Mouse (Mus musculus): ENCODE measurements around the gene Pawr. TPM values are rescaled to one million over a fixed set of nuclear protein-coding genes. Genes with fewer than 3 reads are reported as not detected.
A peak's percentile ranks its signal among the peaks of the same experiment; 100 is the strongest.

Pawr gene
- polyA plus RNA-seq, 1 experiment from 2014 or later = 10.5 TPM

- Histone ChIP-seq H3K9me3 (no peaks in the 10 kb centered on the region), H3K4me3 (no peak overlapping the region), H3K4me1 (replicated peaks) (peaks cover 13% of the 10 kb centered on the region), H3K27ac (no peak overlapping the region), H3K27me3 (ENCODE audit: insufficient read depth, poor library complexity, severe bottlenecking) (no peaks in the 10 kb centered on the region), H3K36me3 (peaks cover 19% of the 10 kb centered on the region)
- no peak for DNase-seq (ENCODE audit: low spot score)
- WGBS = 84% methylated on average over 6 of the region's 6 CpGs
Measured at GRCm38 (mm10) chr10:108368358-108368757, 36.4 kb downstream of the Pawr start.

GRCm38 (mm10) chr10:108372258-108372657 lies 40.3 kb downstream of the Pawr start:
- Histone ChIP-seq H3K36me3 (peaks cover 30% of the 10 kb centered on the region; the same call in 1 of the 2 replicates), H3K4me1 (replicated peaks) (no peaks in the 10 kb centered on the region), H3K27ac (no peak overlapping the region), H3K27me3 (ENCODE audit: insufficient read depth, poor library complexity, severe bottlenecking) (no peaks in the 10 kb centered on the region), H3K9me3 (peaks cover 8% of the 10 kb centered on the region; the same call in 1 of the 2 replicates), H3K4me3 (no peak overlapping the region)
- no peak for DNase-seq (ENCODE audit: low spot score)
- 68% methylated on average over 7 of the region's 7 CpGs for WGBS

GRCm38 (mm10) chr10:108372858-108373257 lies 40.9 kb downstream of the Pawr start:
- DNase-seq (ENCODE audit: low spot score) = no peak
- Histone ChIP-seq H3K36me3 (peaks cover 29% of the 10 kb centered on the region; the same call in 1 of the 2 replicates), H3K4me1 (replicated peaks) (no peaks in the 10 kb centered on the region), H3K27ac (no peak overlapping the region), H3K4me3 (no peak overlapping the region), H3K27me3 (ENCODE audit: insufficient read depth, poor library complexity, severe bottlenecking) (no peaks in the 10 kb centered on the region), H3K9me3 (peaks cover 8% of the 10 kb centered on the region; the same call in 1 of the 2 replicates)
- WGBS = 90% methylated on average over 5 of the region's 5 CpGs

- Histone ChIP-seq H3K4me1 (replicated peaks) (no peaks in the 10 kb centered on the region), H3K9me3 (peaks cover 8% of the 10 kb centered on the region; the same call in 1 of the 2 replicates), H3K36me3 (peaks cover 21% of the 10 kb centered on the region; the same call in 1 of the 2 replicates), H3K27ac (no peak overlapping the region), H3K27me3 (ENCODE audit: insufficient read depth, poor library complexity, severe bottlenecking) (no peaks in the 10 kb centered on the region), H3K4me3 (no peak overlapping the region)
- WGBS = 94% methylated on average over 8 of the region's 8 CpGs
- DNase-seq (ENCODE audit: low spot score) = no peak
Measured at GRCm38 (mm10) chr10:108375796-108376195, 43.9 kb downstream of the Pawr start.

GRCm38 (mm10) chr10:108376366-108376765 lies 44.4 kb downstream of the Pawr start:
- WGBS = 94% methylated on average over 4 of the region's 4 CpGs
- no peak for DNase-seq (ENCODE audit: low spot score)
- no peak overlapping the region for H3K4me3 ChIP-seq

GRCm38 (mm10) chr10:108377369-108377768 lies 45.4 kb downstream of the Pawr start:
- DNase-seq (ENCODE audit: low spot score) = no peak
- H3K9me3 ChIP-seq = peaks cover 8% of the 10 kb centered on the region; the same call in 1 of the 2 replicates
- H3K36me3 ChIP-seq = peaks cover 27% of the 10 kb centered on the region; the same call in 1 of the 2 replicates
- WGBS = 92% methylated on average over 7 of the region's 7 CpGs
- no peak overlapping the region for H3K27ac ChIP-seq
- no peaks in the 10 kb centered on the region for H3K4me1 ChIP-seq (replicated peaks)
- no peaks in the 10 kb centered on the region for H3K27me3 ChIP-seq (ENCODE audit: insufficient read depth, poor library complexity, severe bottlenecking)
- H3K4me3 ChIP-seq = no peak overlapping the region

More at GRCm38 (mm10) chr10:108376366-108376765, 44.4 kb downstream of the Pawr start:
- Histone ChIP-seq H3K27me3 (ENCODE audit: insufficient read depth, poor library complexity, severe bottlenecking) (no peaks in the 10 kb centered on the region), H3K4me1 (replicated peaks) (no peaks in the 10 kb centered on the region), H3K36me3 (peaks cover 21% of the 10 kb centered on the region; the same call in 1 of the 2 replicates), H3K27ac (no peak overlapping the region), H3K9me3 (peaks cover 8% of the 10 kb centered on the region; the same call in 1 of the 2 replicates)

GRCm38 (mm10) chr10:108378062-108378461 lies 46.1 kb downstream of the Pawr start:
- Histone ChIP-seq H3K4me1 (replicated peaks) (no peaks in the 10 kb centered on the region), H3K36me3 (peaks cover 34% of the 10 kb centered on the region), H3K9me3 (peaks cover 8% of the 10 kb centered on the region; the same call in 1 of the 2 replicates), H3K27me3 (ENCODE audit: insufficient read depth, poor library complexity, severe bottlenecking) (no peaks in the 10 kb centered on the region), H3K27ac (no peak overlapping the region), H3K4me3 (no peak overlapping the region)
- DNase-seq (ENCODE audit: low spot score) = no peak
- WGBS = 90% methylated on average over 6 of the region's 6 CpGs

- no peaks in the 10 kb centered on the region for H3K27me3 ChIP-seq (ENCODE audit: insufficient read depth, poor library complexity, severe bottlenecking)
- no peaks in the 10 kb centered on the region for H3K4me1 ChIP-seq (replicated peaks)
- H3K27ac ChIP-seq = no peak overlapping the region
- H3K36me3 ChIP-seq = peaks cover 38% of the 10 kb centered on the region
- no peak overlapping the region for H3K4me3 ChIP-seq
- 89% methylated on average over 5 of the region's 5 CpGs for WGBS
- no peak for DNase-seq (ENCODE audit: low spot score)
- H3K9me3 ChIP-seq = peaks cover 8% of the 10 kb centered on the region; the same call in 1 of the 2 replicates
Measured at GRCm38 (mm10) chr10:108378479-108378878, 46.6 kb downstream of the Pawr start.

GRCm38 (mm10) chr10:108380715-108381114 lies 48.8 kb downstream of the Pawr start:
- Histone ChIP-seq H3K27ac (no peak overlapping the region), H3K9me3 (peaks cover 2% of the 10 kb centered on the region; the same call in 1 of the 2 replicates), H3K4me1 (replicated peaks) (peaks cover 13% of the 10 kb centered on the region), H3K27me3 (ENCODE audit: insufficient read depth, poor library complexity, severe bottlenecking) (no peaks in the 10 kb centered on the region), H3K36me3 (peaks cover 38% of the 10 kb centered on the region), H3K4me3 (no peak overlapping the region)
- WGBS = 93% methylated on average over 10 of the region's 10 CpGs
- DNase-seq (ENCODE audit: low spot score) = no peak

GRCm38 (mm10) chr10:108384153-108384769 lies 52.3 kb downstream of the Pawr start:
- no peak for DNase-seq (ENCODE audit: low spot score)

GRCm38 (mm10) chr10:108385480-108385955 lies 53.6 kb downstream of the Pawr start:
- H3K4me3 ChIP-seq = no peak overlapping the region
- H3K27ac ChIP-seq = peak overlapping the region; percentile 23; the same call in 1 of the 2 replicates
- H3K4me1 ChIP-seq (replicated peaks) = peaks cover 35% of the 10 kb centered on the region
- peak; percentile 24 for DNase-seq (ENCODE audit: low spot score)
- no peaks in the 10 kb centered on the region for H3K9me3 ChIP-seq
- H3K36me3 ChIP-seq = peaks cover 33% of the 10 kb centered on the region
- H3K27me3 ChIP-seq (ENCODE audit: insufficient read depth, poor library complexity, severe bottlenecking) = no peaks in the 10 kb centered on the region
- WGBS = 52% methylated on average over 5 of the region's 5 CpGs

More at GRCm38 (mm10) chr10:108384153-108384769, 52.3 kb downstream of the Pawr start:
- Histone ChIP-seq H3K27ac (0 out of 2 replicates have a peak overlapping the region, but pooled peaks have one; percentile 23), H3K9me3 (no peaks in the 10 kb centered on the region), H3K36me3 (peaks cover 31% of the 10 kb centered on the region), H3K4me3 (no peak overlapping the region), H3K27me3 (ENCODE audit: insufficient read depth, poor library complexity, severe bottlenecking) (no peaks in the 10 kb centered on the region), H3K4me1 (replicated peaks) (peaks cover 27% of the 10 kb centered on the region)
- 85% methylated on average over 9 of the region's 9 CpGs for WGBS

- DNase-seq (ENCODE audit: low spot score) = no peak
- H3K27ac ChIP-seq = no peak overlapping the region
- peaks cover 35% of the 10 kb centered on the region for H3K4me1 ChIP-seq (replicated peaks)
- no peaks in the 10 kb centered on the region for H3K9me3 ChIP-seq
- WGBS = 79% methylated on average over 8 of the region's 8 CpGs
- H3K27me3 ChIP-seq (ENCODE audit: insufficient read depth, poor library complexity, severe bottlenecking) = no peaks in the 10 kb centered on the region
- H3K4me3 ChIP-seq = no peak overlapping the region
- peaks cover 20% of the 10 kb centered on the region for H3K36me3 ChIP-seq
Measured at GRCm38 (mm10) chr10:108388410-108388915, 56.5 kb downstream of the Pawr start.
